Mouse (Mus musculus) intestine, embryonic 16.5 days (tissue): ENCODE data around the gene Klf4. TPM values are rescaled to one million over a fixed set of nuclear protein-coding genes. Genes with fewer than 3 reads are reported as not detected.

Experiments used
- ATAC-seq: fragments of 200-750 bp; cut with Nextera tagmentation; 2 replicates; pipeline ENCODE4 v1.8.0; 2017; ENCODE audit warnings: moderate TSS enrichment, moderate library complexity
- H3K27ac ChIP-seq: fragments of 300-500 bp; sonication (generic); 2 replicates; pipeline ENCODE4 v1.5.1; 2014; ENCODE audit warnings: mild to moderate bottlenecking, low read length
- H3K27me3 ChIP-seq: fragments of 300-500 bp; sonication (generic); replicated peaks from 2 replicates; pipeline ENCODE4 v1.6.1; 2014; ENCODE audit warnings: low read length, control low read depth, mixed read lengths; ENCODE audit not compliant: control insufficient read depth, insufficient read depth
- H3K36me3 ChIP-seq: fragments of 300-500 bp; sonication (generic); 2 replicates; pipeline ENCODE4 v1.6.1; 2014; ENCODE audit warnings: low read length, control low read depth; ENCODE audit not compliant: control insufficient read depth, insufficient read depth
- H3K4me1 ChIP-seq: fragments of 300-500 bp; sonication (generic); 2 replicates; pipeline ENCODE4 v1.6.1; 2014; ENCODE audit warnings: low read length, control low read depth, mixed read lengths; ENCODE audit not compliant: control insufficient read depth, insufficient read depth
- H3K4me2 ChIP-seq: fragments of 300-500 bp; sonication (generic); 2 replicates; pipeline ENCODE4 v1.6.1; 2014; ENCODE audit warnings: low read depth, low read length, control low read depth
- H3K4me3 ChIP-seq: fragments of 300-500 bp; sonication (generic); 2 replicates; pipeline ENCODE4 v1.5.1; 2014; ENCODE audit warnings: mild to moderate bottlenecking, low read length
- H3K9ac ChIP-seq: fragments of 300-500 bp; sonication (generic); 2 replicates; pipeline ENCODE4 v1.6.1; 2014; ENCODE audit warnings: low read depth, low read length
- H3K9me3 ChIP-seq: fragments of 300-500 bp; sonication (generic); 2 replicates; pipeline ENCODE4 v1.6.1; 2016; ENCODE audit warnings: low read length, control low read depth; ENCODE audit not compliant: control insufficient read depth
- WGBS: fragments of 180-500 bp; shearing (Covaris S2); extraction: QIAGEN DNeasy Blood & Tissue Kit; methylation state at CpG from one replicate; pipeline ENCODE4 v1.1.7; 2014; 5-methylcytosine and 5-hydroxymethylcytosine counted together
- polyA plus RNA-seq: library from polyadenylated mRNA; unstranded; fragments of >200 nt; fragmentation: Nextera tagmentation; extraction: Ambion mirVana; gene quantifications from 2 replicates; pipeline ENCODE4 v1.2.1, GENCODE M21; 2015

Klf4 gene
- polyA plus RNA-seq, 1 experiment from 2014 or later: 8.5 TPM

- Histone ChIP-seq H3K4me2 (no peak overlapping the region), H3K4me1 (no peaks in the 10 kb centered on the region), H3K9me3 (no peaks in the 10 kb centered on the region), H3K9ac (no peak overlapping the region), H3K36me3 (no peaks in the 10 kb centered on the region), H3K27me3 (no peaks in the 10 kb centered on the region), H3K27ac (no peak overlapping the region), H3K4me3 (no peak overlapping the region)
- WGBS: 81% methylated on average over 7 of the region's 7 CpGs
- ATAC-seq: no peak
Observed at GRCm38 (mm10) chr4:55508712-55509111, 23.6 kb downstream of the Klf4 start.

GRCm38 (mm10) chr4:55498621-55499020, 33.6 kb downstream of the Klf4 start:
- WGBS: 55% methylated on average over 1 of the region's 1 CpGs
- H3K9me3 ChIP-seq: no peaks in the 10 kb centered on the region
- H3K36me3 ChIP-seq: no peaks in the 10 kb centered on the region
- H3K4me2 ChIP-seq: no peak overlapping the region
- no peaks in the 10 kb centered on the region for H3K27me3 ChIP-seq
- H3K4me3 ChIP-seq: no peak overlapping the region
- H3K4me1 ChIP-seq: no peaks in the 10 kb centered on the region
- no peak for ATAC-seq
- no peak overlapping the region for H3K9ac ChIP-seq
- H3K27ac ChIP-seq: no peak overlapping the region

- Histone ChIP-seq H3K36me3 (no peaks in the 10 kb centered on the region), H3K27me3 (no peaks in the 10 kb centered on the region), H3K27ac (no peak overlapping the region), H3K4me2 (no peak overlapping the region), H3K9ac (no peak overlapping the region), H3K4me1 (no peaks in the 10 kb centered on the region), H3K9me3 (no peaks in the 10 kb centered on the region), H3K4me3 (no peak overlapping the region)
- ATAC-seq: no peak
- WGBS: 74% methylated on average over 7 of the region's 7 CpGs
Observed at GRCm38 (mm10) chr4:55496416-55496815, 35.9 kb downstream of the Klf4 start.

GRCm38 (mm10) chr4:55493261-55493660, 39.0 kb downstream of the Klf4 start:
- WGBS: 63% methylated on average over 3 of the region's 3 CpGs
- Histone ChIP-seq H3K4me2 (no peak overlapping the region), H3K4me1 (no peaks in the 10 kb centered on the region), H3K36me3 (no peaks in the 10 kb centered on the region), H3K9me3 (no peaks in the 10 kb centered on the region), H3K9ac (no peak overlapping the region), H3K27me3 (no peaks in the 10 kb centered on the region), H3K4me3 (no peak overlapping the region), H3K27ac (no peak overlapping the region)
- ATAC-seq: peak; percentile 79

- WGBS: 75% methylated on average over 3 of the region's 3 CpGs
- no peaks in the 10 kb centered on the region for H3K4me1 ChIP-seq
- no peak overlapping the region for H3K27ac ChIP-seq
Observed at GRCm38 (mm10) chr4:55489328-55489727, 42.9 kb downstream of the Klf4 start.

GRCm38 (mm10) chr4:55488604-55489003, 43.7 kb downstream of the Klf4 start:
- H3K9ac ChIP-seq: no peak overlapping the region
- H3K4me2 ChIP-seq: no peak overlapping the region
- no peak overlapping the region for H3K27ac ChIP-seq
- ATAC-seq: no peak
- no peaks in the 10 kb centered on the region for H3K36me3 ChIP-seq
- no peaks in the 10 kb centered on the region for H3K4me1 ChIP-seq
- no peaks in the 10 kb centered on the region for H3K9me3 ChIP-seq
- H3K27me3 ChIP-seq: no peaks in the 10 kb centered on the region
- 70% methylated on average over 6 of the region's 6 CpGs for WGBS
- no peak overlapping the region for H3K4me3 ChIP-seq

More at GRCm38 (mm10) chr4:55489328-55489727, 42.9 kb downstream of the Klf4 start:
- Histone ChIP-seq H3K4me2 (no peak overlapping the region), H3K27me3 (no peaks in the 10 kb centered on the region), H3K4me3 (no peak overlapping the region), H3K9me3 (no peaks in the 10 kb centered on the region), H3K36me3 (no peaks in the 10 kb centered on the region), H3K9ac (no peak overlapping the region)
- ATAC-seq: no peak

- Histone ChIP-seq H3K27me3 (no peaks in the 10 kb centered on the region), H3K27ac (no peak overlapping the region), H3K36me3 (no peaks in the 10 kb centered on the region), H3K9me3 (no peaks in the 10 kb centered on the region), H3K4me1 (no peaks in the 10 kb centered on the region), H3K4me3 (peak overlapping the region; percentile 31), H3K9ac (peak overlapping the region; percentile 60), H3K4me2 (peak overlapping the region; percentile 62)
- peak; percentile 73 for ATAC-seq
- WGBS: 17% methylated on average over 25 of the region's 25 CpGs
Observed at GRCm38 (mm10) chr4:55480322-55480767, 51.9 kb downstream of the Klf4 start.

- no peaks in the 10 kb centered on the region for H3K27me3 ChIP-seq
Observed at GRCm38 (mm10) chr4:55478333-55478732, 53.9 kb downstream of the Klf4 start.

GRCm38 (mm10) chr4:55477933-55478332, 54.3 kb downstream of the Klf4 start:
- H3K4me1 ChIP-seq: no peaks in the 10 kb centered on the region
- no peak overlapping the region for H3K4me3 ChIP-seq
- 32% methylated on average over 4 of the region's 4 CpGs for WGBS
- no peak overlapping the region for H3K4me2 ChIP-seq
- no peaks in the 10 kb centered on the region for H3K9me3 ChIP-seq
- H3K27ac ChIP-seq: no peak overlapping the region
- no peaks in the 10 kb centered on the region for H3K36me3 ChIP-seq
- no peak overlapping the region for H3K9ac ChIP-seq
- H3K27me3 ChIP-seq: no peaks in the 10 kb centered on the region
- ATAC-seq: peak; percentile 74

More at GRCm38 (mm10) chr4:55478333-55478732, 53.9 kb downstream of the Klf4 start:
- Histone ChIP-seq H3K4me1 (no peaks in the 10 kb centered on the region), H3K4me3 (no peak overlapping the region), H3K4me2 (no peak overlapping the region), H3K36me3 (no peaks in the 10 kb centered on the region), H3K9me3 (no peaks in the 10 kb centered on the region), H3K9ac (no peak overlapping the region), H3K27ac (no peak overlapping the region)
- WGBS: 75% methylated on average over 5 of the region's 5 CpGs
- 0 out of 2 replicates have a peak, but pooled peaks have one; percentile 23 for ATAC-seq

- no peak overlapping the region for H3K4me3 ChIP-seq
- no peaks in the 10 kb centered on the region for H3K36me3 ChIP-seq
- H3K9ac ChIP-seq: no peak overlapping the region
- no peak for ATAC-seq
- H3K4me1 ChIP-seq: no peaks in the 10 kb centered on the region
- H3K9me3 ChIP-seq: no peaks in the 10 kb centered on the region
- WGBS: 85% methylated on average over 7 of the region's 7 CpGs
- no peaks in the 10 kb centered on the region for H3K27me3 ChIP-seq
- no peak overlapping the region for H3K4me2 ChIP-seq
- no peak overlapping the region for H3K27ac ChIP-seq
Observed at GRCm38 (mm10) chr4:55477210-55477759, 55.0 kb downstream of the Klf4 start.
